ENCODE assay signal across 15 mouse cellular contexts in the genomic region with DNA sequence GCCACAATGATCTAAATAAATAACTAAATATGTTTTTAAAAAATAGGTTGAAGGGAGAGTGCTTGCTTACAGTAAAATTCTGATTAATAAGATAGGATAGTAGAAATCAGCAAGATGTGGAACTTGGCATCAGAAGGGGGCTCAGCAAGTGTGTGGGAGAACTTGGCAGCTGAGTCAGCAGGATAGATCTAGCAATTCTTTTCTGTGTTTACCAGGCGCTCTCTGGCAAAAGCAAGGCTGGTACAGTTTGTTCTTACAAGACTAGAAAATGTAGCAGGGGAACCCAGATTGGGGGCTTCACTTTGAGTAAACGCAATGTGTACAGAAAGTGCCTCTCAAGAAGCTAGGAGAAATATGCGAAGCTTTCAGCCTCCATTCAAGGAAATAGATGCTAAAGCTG. TPM values are rescaled to one million over a fixed set of nuclear protein-coding genes. Genes with fewer than 3 reads are reported as not detected.
A peak's percentile ranks its signal among the peaks of the same experiment; 100 is the strongest.
DNase-seq lines count a peak whose midpoint lies in the region; ATAC-seq and TF ChIP-seq lines count a peak whose summit lies in the region.
"Had no signal": no experiment of that assay in that cellular context is flagged by ENCODE, and none has a peak within 500 bp of the region (broad histone marks: within the 10 kb centered on the region; RNA-seq: fewer than 3 reads in every experiment).

No protein-coding gene starts in this region.

- peak overlapping the region; percentile 60 for H3K27ac ChIP-seq in hindbrain, postnatal 0 days
- no peak overlapping the region for H3K27ac ChIP-seq in hindbrain, embryonic 12.5 days
- H3K27ac ChIP-seq in intestine, embryonic 15.5 days = no peak overlapping the region
- no peak overlapping the region for H3K27ac ChIP-seq in intestine, embryonic 16.5 days (ENCODE audit: low read length)
- H3K27ac ChIP-seq: embryonic facial prominence, embryonic 13.5 days; gastrocnemius, adult 2 months; heart, embryonic 13.5 days; left cerebral cortex, adult 2 months had no signal

- intact Hi-C loops in left cerebral cortex, postnatal 4 days (cut with DNase I) = no loop called here

- H3K4me3 ChIP-seq in hindbrain, postnatal 0 days (ENCODE audit: low read length) = no peak overlapping the region
- no peak overlapping the region for H3K4me3 ChIP-seq in hindbrain, embryonic 12.5 days
- no peak overlapping the region for H3K4me3 ChIP-seq in intestine, embryonic 15.5 days (replicated peaks)
- H3K4me3 ChIP-seq in intestine, embryonic 16.5 days (ENCODE audit: low read length) = no peak overlapping the region
- H3K4me3 ChIP-seq: embryonic facial prominence, embryonic 13.5 days; gastrocnemius, adult 2 months; heart, embryonic 13.5 days; left cerebral cortex, adult 2 months had no signal

- TF ChIP-seq CTCF in hindbrain, postnatal 0 days (IDR thresholded peaks at IDR 0.05; ENCODE audit: low read depth) = no peak

- H3K9ac ChIP-seq in hindbrain, postnatal 0 days (replicated peaks; ENCODE audit: low read length) = no peak overlapping the region
- no peak overlapping the region for H3K9ac ChIP-seq in hindbrain, embryonic 12.5 days
- no peak overlapping the region for H3K9ac ChIP-seq in intestine, embryonic 15.5 days
- no peak overlapping the region for H3K9ac ChIP-seq in intestine, embryonic 16.5 days (ENCODE audit: low read depth, low read length)
- H3K9ac ChIP-seq: embryonic facial prominence, embryonic 13.5 days; heart, embryonic 13.5 days had no signal

- H3K4me2 ChIP-seq in hindbrain, postnatal 0 days (ENCODE audit: low read depth, low read length) = no peak overlapping the region
- no peak overlapping the region for H3K4me2 ChIP-seq in hindbrain, embryonic 12.5 days (replicated peaks)
- no peak overlapping the region for H3K4me2 ChIP-seq in intestine, embryonic 15.5 days (replicated peaks)
- H3K4me2 ChIP-seq in intestine, embryonic 16.5 days (ENCODE audit: low read depth, low read length) = no peak overlapping the region
- H3K4me2 ChIP-seq: embryonic facial prominence, embryonic 13.5 days; heart, embryonic 13.5 days; midbrain, embryonic 11.5 days had no signal

- ATAC-seq in hindbrain, postnatal 0 days = no peak
- ATAC-seq in hindbrain, embryonic 12.5 days (ENCODE audit: low FRiP score) = no peak
- ATAC-seq in intestine, embryonic 15.5 days = no peak
- ATAC-seq in intestine, embryonic 16.5 days = no peak
- ATAC-seq: inflammation-experienced regulatory T-cells, adult 6 months had no signal

- no peaks in the 10 kb centered on the region for H3K36me3 ChIP-seq in hindbrain, postnatal 0 days (ENCODE audit: insufficient read depth, low read length)
- no peaks in the 10 kb centered on the region for H3K36me3 ChIP-seq in hindbrain, embryonic 12.5 days
- H3K36me3 ChIP-seq in intestine, embryonic 15.5 days = no peaks in the 10 kb centered on the region
- H3K36me3 ChIP-seq in intestine, embryonic 16.5 days (ENCODE audit: control insufficient read depth, insufficient read depth, low read length) = no peaks in the 10 kb centered on the region
- H3K36me3 ChIP-seq: embryonic facial prominence, embryonic 13.5 days; heart, embryonic 13.5 days had no signal

- no peaks in the 10 kb centered on the region for H3K27me3 ChIP-seq in hindbrain, postnatal 0 days (ENCODE audit: insufficient read depth, low read length)
- H3K27me3 ChIP-seq in hindbrain, embryonic 12.5 days = no peaks in the 10 kb centered on the region
- H3K27me3 ChIP-seq in intestine, embryonic 15.5 days (replicated peaks) = no peaks in the 10 kb centered on the region
- H3K27me3 ChIP-seq in intestine, embryonic 16.5 days (replicated peaks; ENCODE audit: control insufficient read depth, insufficient read depth, low read length) = no peaks in the 10 kb centered on the region
- H3K27me3 ChIP-seq: CH12.LX; embryonic facial prominence, embryonic 13.5 days; heart, embryonic 13.5 days had no signal

- 62% methylated on average over 3 of the region's 3 CpGs for WGBS in hindbrain, postnatal 0 days
- WGBS in hindbrain, embryonic 12.5 days = 84% methylated on average over 3 of the region's 3 CpGs
- WGBS in intestine, embryonic 15.5 days = 73% methylated on average over 3 of the region's 3 CpGs
- WGBS in intestine, embryonic 16.5 days = 76% methylated on average over 3 of the region's 3 CpGs

- no peaks in the 10 kb centered on the region for H3K9me3 ChIP-seq in hindbrain, postnatal 0 days (ENCODE audit: low read length)
- no peaks in the 10 kb centered on the region for H3K9me3 ChIP-seq in hindbrain, embryonic 12.5 days (replicated peaks)
- H3K9me3 ChIP-seq in intestine, embryonic 15.5 days = no peaks in the 10 kb centered on the region
- no peaks in the 10 kb centered on the region for H3K9me3 ChIP-seq in intestine, embryonic 16.5 days (ENCODE audit: control insufficient read depth, low read length)
- H3K9me3 ChIP-seq: embryonic facial prominence, embryonic 13.5 days; heart, embryonic 13.5 days had no signal

- no peaks in the 10 kb centered on the region for H3K4me1 ChIP-seq in hindbrain, postnatal 0 days (ENCODE audit: insufficient read depth, low read length)
- no peaks in the 10 kb centered on the region for H3K4me1 ChIP-seq in hindbrain, embryonic 12.5 days
- H3K4me1 ChIP-seq in intestine, embryonic 15.5 days (replicated peaks) = no peaks in the 10 kb centered on the region
- 0 out of 2 replicates have a peak, but pooled peaks cover 2% of the 10 kb centered on the region for H3K4me1 ChIP-seq in intestine, embryonic 16.5 days (ENCODE audit: control insufficient read depth, insufficient read depth, low read length)
- H3K4me1 ChIP-seq: embryonic facial prominence, embryonic 13.5 days; heart, embryonic 13.5 days had no signal

- peak; percentile 47 for DNase-seq in hindbrain, postnatal 0 days (ENCODE audit: low spot score)
- peak; percentile 37 for DNase-seq in brain, embryonic 18.5 days (ENCODE audit: low read depth, low spot score)
- peak; percentile 73 for DNase-seq in layer of hippocampus, adult 11-12 months (ENCODE audit: low spot score)
- peak; percentile 13 for DNase-seq in left cerebral cortex, postnatal 4 days
- DNase-seq in thymus, postnatal 14 days = no peak
- DNase-seq: gastrocnemius, adult 2 months had no signal

RNA-seq across cellular contexts. Expression of gene Megf9, which starts 35.5 kb away (rescaled TPM):
- total RNA-seq in hindbrain, postnatal 0 days (2014; rRNA removed) = 79.2 and 88.2 TPM in 2 replicates
- 28.8 and 30.7 TPM in 2 replicates for polyA plus RNA-seq in hindbrain, postnatal 0 days (2015; fragmentation: Nextera tagmentation; extraction: Ambion mirVana)
- polyA plus RNA-seq in hindbrain, embryonic 12.5 days (2016; fragmentation: Nextera tagmentation; extraction: Ambion mirVana) = 35.5 and 37.4 TPM in 2 replicates
- total RNA-seq in left cerebral cortex, postnatal 4 days (2021) = 10 to 100 TPM; 86.1 to 90.0 TPM
- 5.3 and 5.5 TPM in 2 replicates for polyA plus RNA-seq in intestine, embryonic 15.5 days (2015; fragmentation: Nextera tagmentation; extraction: Ambion mirVana)
- 3.4 and 3.5 TPM in 2 replicates for polyA plus RNA-seq in intestine, embryonic 16.5 days (2015; fragmentation: Nextera tagmentation; extraction: Ambion mirVana)
- total RNA-seq: CH12.LX had no signal
